Mouse (Mus musculus) subcutaneous adipose tissue, adult 2 months (tissue): ENCODE data around the gene Chrnb2. TPM values are rescaled to one million over a fixed set of nuclear protein-coding genes. Genes with fewer than 3 reads are reported as not detected.

Experiments
- polyA plus RNA-seq: library from polyadenylated mRNA; depleted of rRNA; stranded (reverse); fragments of >200 nt; gene quantifications from 2 replicates; pipeline ENCODE4 v1.2.3, GENCODE M21; 2012; ENCODE audit warnings: low replicate concordance; rRNA removed

Gene Chrnb2
- polyA plus RNA-seq = 0.93 and 1.0 TPM in 2 replicates

DNA sequence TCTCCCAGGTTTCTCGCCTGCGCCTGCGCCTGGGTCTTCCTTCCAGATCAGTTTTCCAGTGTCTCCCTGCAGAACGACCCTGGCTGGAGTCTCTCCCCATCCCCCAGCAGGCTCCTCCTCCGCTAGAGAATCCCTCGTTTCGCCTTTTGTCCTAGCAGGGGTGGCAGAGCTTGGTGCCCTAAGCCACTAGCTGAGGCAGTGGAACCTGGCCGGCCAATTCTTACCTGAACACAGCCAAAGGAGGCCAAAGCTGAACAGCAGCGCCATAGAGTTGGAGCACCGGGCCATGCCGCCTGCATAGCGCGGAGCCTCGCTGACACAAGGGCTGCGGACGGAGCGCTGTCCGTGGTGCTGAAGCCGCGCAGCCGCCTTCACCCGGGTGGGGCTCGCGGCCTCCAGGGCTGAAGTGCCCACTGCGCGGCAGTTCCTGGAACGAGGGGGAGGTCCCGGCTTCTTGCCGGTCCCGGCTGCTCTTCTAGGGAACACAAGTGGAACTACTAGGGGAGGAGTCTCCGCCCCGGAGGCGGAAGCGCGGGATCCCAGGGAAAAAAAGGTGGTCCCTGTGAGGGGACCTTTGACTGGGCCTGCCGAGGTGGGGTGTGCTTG lies at the start of gene Chrnb2:
Gene Chrnb2 (minus strand): TSS at position 514 of the 606 bp plus-strand sequence.

DNA sequence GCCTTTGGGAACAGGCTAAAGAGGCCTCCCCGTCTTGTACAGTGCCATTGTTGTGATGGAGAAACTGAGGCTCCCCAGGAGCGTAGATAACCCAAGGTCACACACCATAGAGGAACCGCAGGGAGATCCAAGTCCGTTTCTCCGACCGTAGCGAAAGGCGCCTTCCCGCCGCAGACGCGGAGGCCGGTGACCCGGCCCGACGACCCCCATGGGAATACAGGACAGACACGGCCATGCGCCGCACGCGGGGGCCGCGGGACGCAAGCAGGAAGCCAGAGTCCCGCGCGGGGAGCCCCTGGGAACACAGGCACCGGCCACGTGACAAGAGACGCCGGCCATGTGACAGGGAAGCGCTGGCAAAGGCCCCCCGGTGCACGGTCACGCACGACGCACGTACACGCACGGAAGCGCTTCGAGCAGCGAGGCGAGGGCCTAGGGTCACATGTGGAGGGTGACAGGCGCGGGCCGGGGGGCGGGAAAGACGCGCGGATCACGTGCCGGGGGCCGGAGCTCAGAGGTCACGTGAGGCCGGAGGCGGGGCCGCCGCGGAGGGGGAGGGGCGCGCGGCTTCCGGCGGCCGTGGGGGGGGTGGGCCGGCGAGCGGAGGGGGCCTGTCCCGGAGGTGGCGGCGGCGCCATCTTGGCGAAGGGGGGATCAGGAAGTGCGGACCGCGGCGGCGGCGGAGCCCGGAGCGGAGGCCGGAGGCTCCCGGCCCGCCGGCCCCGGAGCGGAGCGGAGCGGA lies 8.7 kb upstream of the Chrnb2 start, which contains the start of gene Ube2q1:
Gene Ube2q1 (plus strand): TSS at position 649 of the 742 bp plus-strand sequence.

DNA sequence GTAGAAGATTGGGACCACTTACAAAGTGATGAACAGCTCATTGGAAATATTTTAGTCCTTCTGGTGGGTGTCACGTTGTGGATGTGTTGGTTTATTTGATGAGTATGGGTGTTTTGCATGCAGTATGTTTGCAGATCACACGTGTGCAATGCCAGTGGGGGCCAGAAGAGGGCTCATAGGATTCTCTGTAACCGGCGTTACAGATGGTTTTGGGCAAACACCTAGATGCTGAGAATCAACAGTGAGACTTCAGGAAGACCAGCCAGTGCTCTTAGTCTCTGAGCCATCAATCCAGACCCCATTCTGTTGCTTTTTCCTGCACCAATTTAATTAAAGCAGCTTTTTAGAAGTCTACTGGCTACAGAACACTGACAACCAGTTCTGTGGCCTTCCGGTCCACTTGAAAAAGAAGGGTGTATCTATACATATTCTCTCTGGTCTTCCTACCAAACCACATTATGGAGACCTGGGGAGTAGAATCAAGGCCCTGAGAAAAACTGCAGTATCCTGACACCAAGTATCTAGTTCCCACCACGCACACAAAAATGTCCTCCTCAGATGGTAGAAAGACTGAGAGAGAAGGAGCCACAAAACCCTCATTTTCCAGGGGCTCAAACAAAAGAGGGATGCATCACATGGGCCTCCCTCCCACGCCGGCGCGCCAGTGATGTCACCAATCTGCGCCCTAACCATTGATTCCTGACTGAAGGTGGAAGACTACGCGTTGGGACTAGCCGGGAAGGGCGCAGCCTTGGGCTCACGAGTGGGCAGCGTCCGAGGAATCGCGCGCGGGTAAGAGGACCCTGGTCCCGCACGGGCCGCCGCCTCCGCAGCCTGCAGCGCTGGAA lies 49.8 kb downstream of the Chrnb2 start, which contains the start of gene Adar:
Gene Adar (plus strand): TSS at position 664 of the 848 bp plus-strand sequence.

Other genes with a start within 250 kb of the Chrnb2 start
- 1.0 and 33.0 TPM in 2 replicates for gene Kcnn3, start 244.5 kb downstream of the Chrnb2 start, polyA plus RNA-seq
- gene Adar, start 49.6 kb downstream of the Chrnb2 start, polyA plus RNA-seq = 21.5 and 43.9 TPM in 2 replicates
- 23.6 and 29.5 TPM in 2 replicates for gene Ube2q1, start 9.0 kb upstream of the Chrnb2 start, polyA plus RNA-seq
- gene She, start 66.7 kb upstream of the Chrnb2 start, polyA plus RNA-seq = 5.0 and 6.8 TPM in 2 replicates
- gene Il6ra, start 148.6 kb upstream of the Chrnb2 start, polyA plus RNA-seq = 12.4 and 14.9 TPM in 2 replicates
- 44.7 and 85.4 TPM in 2 replicates for gene Atp8b2, start 198.9 kb upstream of the Chrnb2 start, polyA plus RNA-seq
- 81.9 and 98.3 TPM in 2 replicates for gene Hax1, start 234.1 kb upstream of the Chrnb2 start, polyA plus RNA-seq